Mouse (Mus musculus): ENCODE results near the gene Rbm15b.

GRCm38 (mm10) chr9:106903791-106904134 lies 16.5 kb upstream of the Rbm15b start:
- TF ChIP-seq CTCF (IDR thresholded peaks at IDR 0.05; ENCODE audit: extremely low read depth, insufficient read depth, insufficient read length, insufficient replicate concordance), result no peak
- no peak for TF ChIP-seq POLR2A (IDR thresholded peaks at IDR 0.05; ENCODE audit: low read depth, low read length)
